Mouse (Mus musculus): ENCODE results near the gene Plekhg6. TPM values are rescaled to one million over a fixed set of nuclear protein-coding genes. Genes with fewer than 3 reads are reported as not detected.

The Plekhg6 gene
- polyA plus RNA-seq, 1 experiment from 2014 or later = 0.49 TPM

- Histone ChIP-seq H3K4me1 (replicated peaks; ENCODE audit: control insufficient read depth, insufficient read depth, low read length) (peaks cover 38% of the 10 kb centered on the region), H3K27me3 (ENCODE audit: control insufficient read depth, insufficient read depth, low read depth, low read length) (no peaks in the 10 kb centered on the region), H3K27ac (ENCODE audit: low read length) (no peak overlapping the region), H3K4me2 (ENCODE audit: low read depth, low read length) (no peak overlapping the region), H3K9me3 (ENCODE audit: control insufficient read depth, low read length) (no peaks in the 10 kb centered on the region), H3K9ac (ENCODE audit: low read length) (no peak overlapping the region; the same call in 1 of the 2 replicates), H3K36me3 (ENCODE audit: control insufficient read depth, insufficient read depth, low read length) (peaks cover 5% of the 10 kb centered on the region), H3K4me3 (ENCODE audit: low read length) (no peak overlapping the region)
- 78% methylated on average over 6 of the region's 6 CpGs for WGBS
- no peak for ATAC-seq (ENCODE audit: low read depth)
Measured at GRCm38 (mm10) chr6:125314746-125315145, 65.8 kb downstream of the Plekhg6 start.

- Histone ChIP-seq H3K4me2 (ENCODE audit: low read depth, low read length) (peak overlapping the region; percentile 58), H3K36me3 (ENCODE audit: control insufficient read depth, insufficient read depth, low read length) (peaks cover 5% of the 10 kb centered on the region)
- WGBS = 49% methylated on average over 7 of the region's 7 CpGs
Measured at GRCm38 (mm10) chr6:125314231-125314563, 66.4 kb downstream of the Plekhg6 start.

GRCm38 (mm10) chr6:125313546-125314230 lies 66.9 kb downstream of the Plekhg6 start, which contains the start of gene Ltbr:
Ltbr (minus strand) TSS chr6:125313885.
- 0% methylated on average over 31 of the region's 46 CpGs for WGBS
- Histone ChIP-seq H3K27me3 (ENCODE audit: control insufficient read depth, insufficient read depth, low read depth, low read length) (no peaks in the 10 kb centered on the region), H3K36me3 (ENCODE audit: control insufficient read depth, insufficient read depth, low read length) (peaks cover 10% of the 10 kb centered on the region), H3K4me1 (replicated peaks; ENCODE audit: control insufficient read depth, insufficient read depth, low read length) (peaks cover 28% of the 10 kb centered on the region), H3K9me3 (ENCODE audit: control insufficient read depth, low read length) (no peaks in the 10 kb centered on the region), H3K4me2 (ENCODE audit: low read depth, low read length) (peak within 1 kb of the TSS; percentile 58), H3K4me3 (ENCODE audit: low read length) (peak within 1 kb of the TSS; percentile 66), H3K9ac (ENCODE audit: low read length) (peak within 1 kb of the TSS; percentile 84), H3K27ac (ENCODE audit: low read length) (peak within 1 kb of the TSS; percentile 76)
- peak; percentile 96 for ATAC-seq (ENCODE audit: low read depth)

More at GRCm38 (mm10) chr6:125314231-125314563, 66.4 kb downstream of the Plekhg6 start:
- Histone ChIP-seq H3K27ac (ENCODE audit: low read length) (peak overlapping the region; percentile 36), H3K9ac (ENCODE audit: low read length) (peak overlapping the region; percentile 84), H3K9me3 (ENCODE audit: control insufficient read depth, low read length) (no peaks in the 10 kb centered on the region), H3K4me1 (replicated peaks; ENCODE audit: control insufficient read depth, insufficient read depth, low read length) (peaks cover 32% of the 10 kb centered on the region), H3K4me3 (ENCODE audit: low read length) (peak overlapping the region; percentile 66), H3K27me3 (ENCODE audit: control insufficient read depth, insufficient read depth, low read depth, low read length) (no peaks in the 10 kb centered on the region)
- no peak for ATAC-seq (ENCODE audit: low read depth)

Other genes with a start within 250 kb of the Plekhg6 start
- gene Nop2, start 248.9 kb downstream of the Plekhg6 start, polyA plus RNA-seq (2015; fragmentation: Nextera tagmentation; extraction: Ambion mirVana) = 44.5 and 52.5 TPM in 2 replicates
- 5.5 and 7.2 TPM in 2 replicates for gene Iffo1, start 235.6 kb downstream of the Plekhg6 start, polyA plus RNA-seq (2015; fragmentation: Nextera tagmentation; extraction: Ambion mirVana)
- gene Gapdh, start 214.3 kb downstream of the Plekhg6 start, polyA plus RNA-seq (2015; fragmentation: Nextera tagmentation; extraction: Ambion mirVana) = 1,562 and 1,631 TPM in 2 replicates
- 123 and 135 TPM in 2 replicates for gene Ncapd2, start 189.1 kb downstream of the Plekhg6 start, polyA plus RNA-seq (2015; fragmentation: Nextera tagmentation; extraction: Ambion mirVana)
- 216 and 226 TPM in 2 replicates for gene Mrpl51, start 189.0 kb downstream of the Plekhg6 start, polyA plus RNA-seq (2015; fragmentation: Nextera tagmentation; extraction: Ambion mirVana)
- 5.2 and 6.0 TPM in 2 replicates for gene Vamp1, start 165.2 kb downstream of the Plekhg6 start, polyA plus RNA-seq (2015; fragmentation: Nextera tagmentation; extraction: Ambion mirVana)
- 9.0 and 10.0 TPM in 2 replicates for gene Tapbpl, start 148.9 kb downstream of the Plekhg6 start, polyA plus RNA-seq (2015; fragmentation: Nextera tagmentation; extraction: Ambion mirVana)
- 3.1 and 5.7 TPM in 2 replicates for gene Cd27, start 143.8 kb downstream of the Plekhg6 start, polyA plus RNA-seq (2015; fragmentation: Nextera tagmentation; extraction: Ambion mirVana)
- gene Tuba3a, start 94.8 kb downstream of the Plekhg6 start, polyA plus RNA-seq (2015; fragmentation: Nextera tagmentation; extraction: Ambion mirVana) = 0.16 TPM in 1 of 2 replicates, not detected in the other
- gene Ltbr, start 66.9 kb downstream of the Plekhg6 start, polyA plus RNA-seq (2015; fragmentation: Nextera tagmentation; extraction: Ambion mirVana) = 91.1 and 96.4 TPM in 2 replicates
- gene Scnn1a, start 60.1 kb downstream of the Plekhg6 start, polyA plus RNA-seq (2015; fragmentation: Nextera tagmentation; extraction: Ambion mirVana) = 9.1 and 13.4 TPM in 2 replicates
- gene Tnfrsf1a, start 31.4 kb downstream of the Plekhg6 start, polyA plus RNA-seq (2015; fragmentation: Nextera tagmentation; extraction: Ambion mirVana) = 115 and 117 TPM in 2 replicates
- 356 and 405 TPM in 2 replicates for gene Cd9, start 114.0 kb upstream of the Plekhg6 start, polyA plus RNA-seq (2015; fragmentation: Nextera tagmentation; extraction: Ambion mirVana)
- 21.6 and 22.2 TPM in 2 replicates for gene Vwf, start 166.0 kb upstream of the Plekhg6 start, polyA plus RNA-seq (2015; fragmentation: Nextera tagmentation; extraction: Ambion mirVana)

All from lung, embryonic 16.5 days (tissue).